Mouse (Mus musculus): ENCODE data around the gene Prkcz. TPM values are rescaled to one million over a fixed set of nuclear protein-coding genes. Genes with fewer than 3 reads are reported as not detected.
A peak's percentile ranks its signal among the peaks of the same experiment; 100 is the strongest.

The Prkcz gene
- polyA plus RNA-seq, 1 experiment from 2014 or later: 9.3 TPM

- Histone ChIP-seq H3K27ac (0 out of 2 replicates have a peak overlapping the region, but pooled peaks have one; percentile 15), H3K27me3 (ENCODE audit: low read depth, poor library complexity, severe bottlenecking) (no peaks in the 10 kb centered on the region), H3K9me3 (replicated peaks) (no peaks in the 10 kb centered on the region), H3K4me1 (peaks cover 84% of the 10 kb centered on the region), H3K36me3 (peaks cover 32% of the 10 kb centered on the region), H3K4me3 (no peak overlapping the region)
- DNase-seq (ENCODE audit: low spot score): no peak
- 75% methylated on average over 6 of the region's 6 CpGs for whole genome bisulfite sequencing
Measured at GRCm38 (mm10) chr4:155214188-155214587, 147.0 kb downstream of the Prkcz start.

- Histone ChIP-seq H3K27me3 (ENCODE audit: low read depth, poor library complexity, severe bottlenecking) (no peaks in the 10 kb centered on the region), H3K4me1 (peaks cover 84% of the 10 kb centered on the region), H3K27ac (no peak overlapping the region), H3K4me3 (no peak overlapping the region), H3K9me3 (replicated peaks) (no peaks in the 10 kb centered on the region), H3K36me3 (peaks cover 33% of the 10 kb centered on the region)
- DNase-seq (ENCODE audit: low spot score): no peak
- WGBS: 76% methylated on average over 6 of the region's 6 CpGs
Measured at GRCm38 (mm10) chr4:155213752-155214054, 147.5 kb downstream of the Prkcz start.

DNA sequence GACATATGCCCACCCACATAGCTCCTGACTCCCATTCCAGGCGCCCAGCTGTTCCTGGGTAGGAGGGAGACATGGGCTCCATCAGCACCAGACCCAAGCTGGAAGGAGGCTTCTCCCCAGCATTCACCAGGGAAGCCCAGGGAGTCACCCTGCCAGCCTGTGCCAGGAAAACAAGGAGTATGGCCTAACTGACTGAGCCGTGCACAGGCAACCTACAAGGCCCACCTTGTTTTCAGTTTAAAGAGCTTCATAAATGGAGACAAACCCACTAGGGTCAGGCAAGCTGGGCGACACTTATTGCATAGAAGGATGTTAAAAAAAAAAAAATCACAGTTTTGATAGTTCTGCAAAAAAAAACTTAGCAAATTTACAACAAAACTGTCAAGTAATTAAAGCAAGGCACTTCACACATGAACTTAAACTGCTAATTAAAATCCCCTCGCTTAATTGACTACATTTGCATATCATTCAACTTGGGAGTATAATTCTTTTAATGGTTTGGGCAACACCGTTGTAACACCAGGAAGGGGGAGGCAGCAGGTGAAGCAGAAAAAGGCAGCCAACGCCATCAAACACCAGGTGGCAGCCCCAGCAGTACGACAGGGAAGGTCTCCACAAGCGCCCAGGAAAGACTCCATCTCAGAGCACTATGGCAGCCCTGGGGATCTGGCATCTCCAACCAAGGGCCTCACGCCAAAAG is 148.0 kb downstream of the Prkcz start:
- peaks cover 34% of the 10 kb centered on the region for H3K36me3 ChIP-seq
- no peak overlapping the region for H3K27ac ChIP-seq
- H3K9me3 ChIP-seq (replicated peaks): no peaks in the 10 kb centered on the region
- DNase-seq (ENCODE audit: low spot score): no peak
- WGBS: 69% methylated on average over 9 of the region's 9 CpGs
- H3K27me3 ChIP-seq (ENCODE audit: low read depth, poor library complexity, severe bottlenecking): no peaks in the 10 kb centered on the region
- H3K4me1 ChIP-seq: peaks cover 84% of the 10 kb centered on the region
- no peak overlapping the region for H3K4me3 ChIP-seq

Other genes starting within 250 kb of the Prkcz start
- 9.6 and 10.6 TPM in 2 replicates for gene Ski, start 138.8 kb downstream of the Prkcz start, polyA plus RNA-seq (2016; fragmentation: Nextera tagmentation; extraction: Ambion mirVana)
- 104 and 107 TPM in 2 replicates for gene Faap20, start 111.6 kb downstream of the Prkcz start, polyA plus RNA-seq (2016; fragmentation: Nextera tagmentation; extraction: Ambion mirVana)
- gene Gabrd, start 36.8 kb upstream of the Prkcz start, polyA plus RNA-seq (2016; fragmentation: Nextera tagmentation; extraction: Ambion mirVana): not detected in 2 replicates
- 6.4 and 7.9 TPM in 2 replicates for gene Cfap74, start 47.8 kb upstream of the Prkcz start, polyA plus RNA-seq (2016; fragmentation: Nextera tagmentation; extraction: Ambion mirVana)
- gene Tmem52, start 107.8 kb upstream of the Prkcz start, polyA plus RNA-seq (2016; fragmentation: Nextera tagmentation; extraction: Ambion mirVana): not detected in 2 replicates
- 583 and 605 TPM in 2 replicates for gene Gnb1, start 130.0 kb upstream of the Prkcz start, polyA plus RNA-seq (2016; fragmentation: Nextera tagmentation; extraction: Ambion mirVana)
- gene Nadk, start 201.0 kb upstream of the Prkcz start, polyA plus RNA-seq (2016; fragmentation: Nextera tagmentation; extraction: Ambion mirVana): 116 and 119 TPM in 2 replicates
- 12.2 and 13.6 TPM in 2 replicates for gene Slc35e2, start 240.1 kb upstream of the Prkcz start, polyA plus RNA-seq (2016; fragmentation: Nextera tagmentation; extraction: Ambion mirVana)